Mouse (Mus musculus) c-Kit-negative CD71-positive TER-119-positive erythroid progenitor cells, embryonic 14.5 days (primary cell): ENCODE results near the gene Gm5678.
"Not testable (repeated sequence)": the region's sequence is repeated elsewhere in the genome, so short reads cannot be mapped to it uniquely, and the experiment has no call there.

ENCODE experiments used
- DNase-seq: peaks from one replicate; pipeline ENCODE4 v3.0.0-alpha.2; 2013; ENCODE audit warnings: low read depth, low spot score

The Gm5678 gene

DNA sequence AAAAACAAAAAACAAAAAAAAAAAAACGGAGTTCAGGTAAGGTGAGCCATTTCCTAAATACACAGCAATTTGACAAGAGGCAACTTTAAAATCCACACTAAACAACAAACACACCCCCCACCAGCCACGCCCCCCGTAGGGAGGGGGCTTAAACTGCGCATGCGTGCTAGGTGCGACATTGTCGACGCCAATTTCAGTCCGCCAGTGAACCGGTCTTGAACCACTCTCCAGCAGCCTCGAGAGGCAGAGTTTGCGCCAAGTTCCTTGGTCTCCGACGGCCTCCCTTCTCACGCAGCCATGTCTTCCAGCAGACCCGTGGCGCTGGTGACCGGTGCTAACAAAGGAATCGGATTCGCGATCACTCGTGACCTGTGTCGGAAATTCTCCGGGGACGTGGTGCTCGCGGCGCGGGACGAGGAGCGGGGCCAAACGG, 20.2 kb upstream of the Gm5678 start:
- peak; percentile 61 for DNase-seq

- no peak for DNase-seq
Observed at GRCm38 (mm10) chr16:93608731-93609130, 19.2 kb upstream of the Gm5678 start.

DNA sequence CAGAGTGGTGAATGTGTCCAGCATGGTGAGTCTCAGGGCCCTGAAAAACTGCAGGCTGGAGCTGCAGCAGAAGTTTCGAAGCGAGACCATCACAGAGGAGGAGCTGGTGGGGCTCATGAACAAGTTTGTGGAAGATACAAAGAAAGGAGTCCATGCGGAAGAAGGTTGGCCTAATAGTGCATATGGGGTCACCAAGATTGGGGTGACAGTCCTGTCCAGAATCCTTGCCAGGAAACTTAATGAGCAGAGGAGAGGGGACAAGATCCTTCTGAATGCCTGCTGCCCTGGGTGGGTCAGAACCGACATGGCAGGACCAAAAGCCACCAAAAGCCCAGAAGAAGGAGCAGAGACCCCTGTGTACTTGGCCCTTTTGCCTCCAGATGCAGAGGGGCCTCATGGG, 18.1 kb upstream of the Gm5678 start:
- DNase-seq = no peak

DNA sequence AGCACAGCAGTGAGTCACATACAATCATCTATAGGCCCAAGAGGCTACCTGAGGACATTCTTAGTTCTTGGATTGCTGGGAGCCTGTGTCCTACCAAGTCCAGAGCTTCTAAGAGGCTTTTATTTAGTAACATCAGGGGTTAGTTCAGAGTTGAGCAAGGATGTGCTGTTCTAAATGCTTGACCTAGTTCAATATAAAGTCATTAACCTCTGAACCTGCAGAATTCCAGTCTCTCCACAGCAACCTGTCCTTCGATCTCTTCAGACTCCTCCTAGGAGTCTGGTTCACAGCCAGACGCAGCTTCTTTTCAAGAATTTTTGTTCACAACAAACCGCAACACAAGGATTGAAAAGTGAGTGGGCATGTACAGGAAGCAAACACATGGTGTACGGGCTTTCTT, 16.9 kb upstream of the Gm5678 start:
- no peak for DNase-seq

GRCm38 (mm10) chr16:93615118-93615870, 12.6 kb upstream of the Gm5678 start:
- peak; percentile 48 for DNase-seq

GRCm38 (mm10) chr16:93623759-93624158, 4.1 kb upstream of the Gm5678 start:
- DNase-seq = not testable (repeated sequence)

- DNase-seq = no peak
Observed at GRCm38 (mm10) chr16:93624671-93625070, 3.2 kb upstream of the Gm5678 start.

DNA sequence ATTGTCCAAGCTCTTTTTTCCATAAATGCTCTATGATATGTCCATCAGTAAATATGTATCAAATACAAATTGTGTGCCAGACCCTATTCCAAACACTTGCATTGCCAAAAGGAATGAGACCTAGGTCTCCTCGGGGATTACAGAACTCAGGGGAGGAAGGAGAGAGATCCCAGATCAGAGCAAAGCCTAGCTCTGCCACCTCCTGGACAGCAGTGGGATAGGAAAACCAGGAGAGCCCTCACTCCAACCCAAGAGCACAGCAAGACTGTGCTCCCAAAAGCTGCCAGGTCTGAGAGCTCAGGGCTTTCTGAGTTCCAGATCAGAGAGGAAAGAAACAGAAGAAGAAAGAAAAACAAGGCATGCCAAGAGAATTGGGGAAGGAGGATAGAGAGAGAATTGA, 1.2 kb upstream of the Gm5678 start:
- no peak for DNase-seq

DNA sequence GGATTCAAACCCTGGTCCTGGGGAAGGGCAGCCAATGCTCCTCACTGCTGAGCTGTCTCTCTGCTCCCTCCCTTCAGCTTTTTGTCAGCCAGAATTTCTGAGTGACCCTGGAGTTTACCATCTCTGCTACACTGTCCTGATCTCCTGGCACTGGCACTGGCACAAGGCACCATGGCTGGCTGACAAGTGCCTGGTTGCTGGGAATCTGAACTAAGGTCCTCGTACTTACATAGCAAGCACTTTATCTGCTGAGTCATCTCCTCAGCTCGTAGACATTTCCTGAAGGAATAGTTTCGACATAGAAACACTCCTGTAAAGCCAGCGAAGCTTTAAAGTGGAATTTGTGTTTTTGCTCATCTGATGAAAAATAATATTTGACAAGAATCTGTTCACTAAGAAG, 16.1 kb downstream of the Gm5678 start:
- no peak for DNase-seq

GRCm38 (mm10) chr16:93648441-93649183, 20.7 kb downstream of the Gm5678 start:
- no peak for DNase-seq

DNA sequence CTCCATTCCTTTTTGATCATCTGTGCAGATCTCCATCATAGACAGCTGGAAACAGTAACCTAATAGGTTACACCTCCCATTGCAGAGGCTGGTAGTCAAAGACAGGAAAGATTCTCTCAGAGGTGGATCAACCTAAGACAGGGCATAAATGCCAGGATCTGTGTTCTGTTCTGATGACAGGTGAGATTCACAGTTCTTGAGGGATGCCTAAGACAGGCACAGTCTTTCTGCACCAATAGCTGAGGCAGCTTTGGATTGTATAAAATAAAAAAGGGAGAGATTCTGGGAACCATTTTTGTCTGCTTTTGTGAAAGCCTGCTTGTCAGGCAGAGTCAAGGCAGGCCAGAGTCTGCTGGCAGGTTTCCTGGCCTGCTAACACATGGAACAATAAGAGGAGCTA, 40.1 kb downstream of the Gm5678 start:
- DNase-seq = no peak

DNA sequence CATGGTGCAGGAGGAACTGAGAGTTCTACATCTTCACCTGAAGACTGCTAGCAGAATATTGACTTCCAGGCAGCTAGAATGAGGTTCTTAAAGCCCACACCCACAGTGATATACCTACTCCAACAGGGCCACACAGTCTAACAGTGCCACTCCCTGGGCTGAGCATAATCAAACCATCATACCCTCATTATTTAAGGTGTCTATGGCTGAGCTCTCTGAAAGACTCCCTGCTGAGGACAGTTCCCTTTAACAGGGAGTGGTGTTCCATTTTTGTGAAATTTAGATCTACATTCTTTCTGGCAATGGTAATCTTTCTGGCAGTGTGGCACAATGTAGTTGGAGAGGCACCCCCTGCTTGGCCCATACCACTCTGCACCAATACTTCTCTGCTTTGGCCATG, 41.6 kb downstream of the Gm5678 start:
- no peak for DNase-seq

GRCm38 (mm10) chr16:93670466-93670865, 42.6 kb downstream of the Gm5678 start:
- DNase-seq = not testable (repeated sequence)

DNA sequence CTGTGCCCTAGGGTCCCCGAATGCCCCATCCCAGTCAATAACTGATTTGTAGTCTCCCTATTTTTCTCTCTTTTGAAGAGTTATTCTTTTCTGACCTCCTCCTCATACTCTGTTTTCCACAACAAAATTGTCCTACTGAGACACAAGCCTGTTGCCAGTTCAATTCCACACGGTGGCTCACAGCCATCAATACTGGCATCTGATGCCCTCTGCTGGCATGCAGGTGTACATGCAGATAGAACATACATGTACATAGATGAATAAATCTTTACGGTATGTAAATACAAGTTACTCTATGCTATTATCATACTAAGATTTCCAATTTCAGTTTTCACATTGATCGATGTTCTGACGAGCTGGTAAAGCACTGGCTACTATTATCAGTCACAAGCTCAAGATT, 43.2 kb downstream of the Gm5678 start:
- no peak for DNase-seq

- DNase-seq = no peak
Observed at GRCm38 (mm10) chr16:93676376-93676775, 48.5 kb downstream of the Gm5678 start.

- no peak for DNase-seq
Observed at GRCm38 (mm10) chr16:93678206-93678605, 50.3 kb downstream of the Gm5678 start.

- DNase-seq = no peak
Observed at GRCm38 (mm10) chr16:93679165-93679564, 51.3 kb downstream of the Gm5678 start.
